Mouse (Mus musculus) heart, embryonic 13.5 days (tissue): ENCODE results near the gene Klhl24. TPM values are rescaled to one million over a fixed set of nuclear protein-coding genes. Genes with fewer than 3 reads are reported as not detected.
A peak's percentile ranks its signal among the peaks of the same experiment; 100 is the strongest.

Source experiments
- ATAC-seq: fragments of 200-750 bp; cut with Nextera tagmentation; 2 replicates; pipeline ENCODE4 v1.8.0; 2017; ENCODE audit warnings: moderate TSS enrichment; ENCODE audit not compliant: insufficient number of reproducible peaks, low FRiP score, low TSS enrichment; ENCODE audit errors: extremely low read depth
- H3K27ac ChIP-seq: fragments of 300-500 bp; sonication (generic); replicated peaks from 2 replicates; pipeline ENCODE4 v1.5.1; 2015; ENCODE audit warnings: moderate library complexity, mild to moderate bottlenecking, inconsistent platforms
- H3K27me3 ChIP-seq: fragments of 300-500 bp; sonication (generic); replicated peaks from 2 replicates; pipeline ENCODE4 v1.6.1; 2015; ENCODE audit warnings: mild to moderate bottlenecking, inconsistent platforms
- H3K36me3 ChIP-seq: fragments of 300-500 bp; sonication (generic); 2 replicates; pipeline ENCODE4 v1.6.1; 2015; ENCODE audit warnings: mild to moderate bottlenecking, inconsistent platforms
- H3K4me1 ChIP-seq: fragments of 300-500 bp; sonication (generic); 2 replicates; pipeline ENCODE4 v1.6.1; 2015; ENCODE audit warnings: inconsistent platforms
- H3K4me2 ChIP-seq: fragments of 300-500 bp; sonication (generic); 2 replicates; pipeline ENCODE4 v1.6.1; 2015; ENCODE audit warnings: inconsistent platforms, mild to moderate bottlenecking, moderate library complexity
- H3K4me3 ChIP-seq: fragments of 300-500 bp; sonication (generic); 2 replicates; pipeline ENCODE4 v1.5.1; 2015; ENCODE audit warnings: moderate library complexity, mild to moderate bottlenecking, inconsistent platforms
- H3K9ac ChIP-seq: fragments of 300-500 bp; sonication (generic); 2 replicates; pipeline ENCODE4 v1.6.1; 2015; ENCODE audit warnings: inconsistent platforms, mild to moderate bottlenecking, moderate library complexity
- H3K9me3 ChIP-seq: fragments of 300-500 bp; sonication (generic); 2 replicates; pipeline ENCODE4 v1.6.1; 2016; ENCODE audit warnings: inconsistent platforms
- WGBS: fragments of 180-500 bp; shearing (Covaris S2); methylation state at CpG from one replicate; pipeline ENCODE4 v1.1.7; 2015; ENCODE audit warnings: mixed read lengths; 5-methylcytosine and 5-hydroxymethylcytosine counted together
- polyA plus RNA-seq: library from polyadenylated mRNA; unstranded; fragments of >200 nt; fragmentation: Nextera tagmentation; extraction: Ambion mirVana; gene quantifications from 2 replicates; pipeline ENCODE4 v1.2.1, GENCODE M21; 2015

Gene Klhl24
- 31.7 and 36.7 TPM in 2 replicates for polyA plus RNA-seq

GRCm38 (mm10) chr16:20097069-20097710, at the start of gene Klhl24:
Klhl24 (plus strand) TSS chr16:20097542.
- H3K4me2 ChIP-seq = peak within 1 kb of the TSS; percentile 69
- peaks cover 16% of the 10 kb centered on the region for H3K4me1 ChIP-seq
- H3K4me3 ChIP-seq = peak within 1 kb of the TSS; percentile 98
- H3K9me3 ChIP-seq = no peaks in the 10 kb centered on the region
- peak; percentile 89 for ATAC-seq
- no peaks in the 10 kb centered on the region for H3K27me3 ChIP-seq
- peaks cover 6% of the 10 kb centered on the region for H3K36me3 ChIP-seq
- H3K9ac ChIP-seq = peak within 1 kb of the TSS; percentile 99
- WGBS = 2% methylated on average over 29 of the region's 29 CpGs
- peak within 1 kb of the TSS; percentile 100 for H3K27ac ChIP-seq

- H3K4me2 ChIP-seq = no peak overlapping the region
- H3K27ac ChIP-seq = peak overlapping the region; percentile 12
- no peak overlapping the region for H3K4me3 ChIP-seq
- H3K9ac ChIP-seq = no peak overlapping the region
- no peaks in the 10 kb centered on the region for H3K36me3 ChIP-seq
- H3K9me3 ChIP-seq = no peaks in the 10 kb centered on the region
- no peaks in the 10 kb centered on the region for H3K27me3 ChIP-seq
- peaks cover 16% of the 10 kb centered on the region for H3K4me1 ChIP-seq
- WGBS = 35% methylated on average over 3 of the region's 3 CpGs
- ATAC-seq = no peak
Observed at GRCm38 (mm10) chr16:20052655-20053054, 44.7 kb upstream of the Klhl24 start.

- ATAC-seq = no peak
- Histone ChIP-seq H3K9ac (no peak overlapping the region), H3K36me3 (no peaks in the 10 kb centered on the region), H3K4me3 (no peak overlapping the region), H3K4me2 (no peak overlapping the region), H3K27ac (no peak overlapping the region), H3K27me3 (no peaks in the 10 kb centered on the region), H3K9me3 (no peaks in the 10 kb centered on the region), H3K4me1 (0 out of 2 replicates have a peak, but pooled peaks cover 4% of the 10 kb centered on the region)
- 53% methylated on average over 1 of the region's 1 CpGs for WGBS
Observed at GRCm38 (mm10) chr16:20072770-20073169, 24.6 kb upstream of the Klhl24 start.

- Histone ChIP-seq H3K4me2 (no peak overlapping the region), H3K9me3 (no peaks in the 10 kb centered on the region), H3K36me3 (no peaks in the 10 kb centered on the region), H3K4me1 (0 out of 2 replicates have a peak, but pooled peaks cover 4% of the 10 kb centered on the region), H3K27ac (no peak overlapping the region), H3K4me3 (no peak overlapping the region), H3K9ac (no peak overlapping the region), H3K27me3 (no peaks in the 10 kb centered on the region)
- WGBS = 84% methylated on average over 1 of the region's 1 CpGs
- ATAC-seq = no peak
Observed at GRCm38 (mm10) chr16:20076675-20077074, 20.7 kb upstream of the Klhl24 start.

- H3K36me3 ChIP-seq = no peaks in the 10 kb centered on the region
- no peaks in the 10 kb centered on the region for H3K4me1 ChIP-seq
- H3K9me3 ChIP-seq = no peaks in the 10 kb centered on the region
- no peak overlapping the region for H3K4me2 ChIP-seq
- WGBS = 79% methylated on average over 3 of the region's 3 CpGs
- H3K4me3 ChIP-seq = no peak overlapping the region
- ATAC-seq = no peak
- H3K9ac ChIP-seq = no peak overlapping the region
- H3K27me3 ChIP-seq = no peaks in the 10 kb centered on the region
- no peak overlapping the region for H3K27ac ChIP-seq
Observed at GRCm38 (mm10) chr16:20080271-20080670, 17.1 kb upstream of the Klhl24 start.

GRCm38 (mm10) chr16:20084623-20085022, 12.7 kb upstream of the Klhl24 start:
- Histone ChIP-seq H3K27ac (no peak overlapping the region), H3K9me3 (no peaks in the 10 kb centered on the region), H3K9ac (no peak overlapping the region), H3K4me1 (no peaks in the 10 kb centered on the region), H3K4me3 (no peak overlapping the region), H3K27me3 (no peaks in the 10 kb centered on the region), H3K4me2 (no peak overlapping the region), H3K36me3 (no peaks in the 10 kb centered on the region)
- 76% methylated on average over 1 of the region's 1 CpGs for WGBS
- no peak for ATAC-seq

GRCm38 (mm10) chr16:20085250-20085905, 12.0 kb upstream of the Klhl24 start:
- Histone ChIP-seq H3K4me3 (no peak overlapping the region), H3K27me3 (no peaks in the 10 kb centered on the region), H3K9me3 (no peaks in the 10 kb centered on the region), H3K27ac (no peak overlapping the region), H3K36me3 (no peaks in the 10 kb centered on the region), H3K4me2 (no peak overlapping the region), H3K4me1 (no peaks in the 10 kb centered on the region), H3K9ac (no peak overlapping the region)
- no peak for ATAC-seq
- WGBS = 83% methylated on average over 5 of the region's 5 CpGs

- H3K9ac ChIP-seq = no peak overlapping the region
- no peak overlapping the region for H3K4me2 ChIP-seq
- H3K27me3 ChIP-seq = no peaks in the 10 kb centered on the region
- H3K27ac ChIP-seq = no peak overlapping the region
- peaks cover 10% of the 10 kb centered on the region for H3K4me1 ChIP-seq
- no peak overlapping the region for H3K4me3 ChIP-seq
- no peaks in the 10 kb centered on the region for H3K36me3 ChIP-seq
- no peaks in the 10 kb centered on the region for H3K9me3 ChIP-seq
- ATAC-seq = no peak
- 79% methylated on average over 5 of the region's 5 CpGs for WGBS
Observed at GRCm38 (mm10) chr16:20086976-20087375, 10.4 kb upstream of the Klhl24 start.

GRCm38 (mm10) chr16:20089636-20090035, 7.7 kb upstream of the Klhl24 start:
- peaks cover 10% of the 10 kb centered on the region for H3K4me1 ChIP-seq
- 91% methylated on average over 3 of the region's 3 CpGs for WGBS
- no peak overlapping the region for H3K27ac ChIP-seq
- H3K4me2 ChIP-seq = no peak overlapping the region
- no peaks in the 10 kb centered on the region for H3K27me3 ChIP-seq
- H3K9ac ChIP-seq = no peak overlapping the region
- no peak for ATAC-seq
- no peaks in the 10 kb centered on the region for H3K36me3 ChIP-seq
- no peaks in the 10 kb centered on the region for H3K9me3 ChIP-seq
- H3K4me3 ChIP-seq = no peak overlapping the region

GRCm38 (mm10) chr16:20090921-20091575, 6.3 kb upstream of the Klhl24 start:
- 12% methylated on average over 5 of the region's 5 CpGs for WGBS
- peak overlapping the region; percentile 91 for H3K27ac ChIP-seq
- H3K4me3 ChIP-seq = no peak overlapping the region
- no peaks in the 10 kb centered on the region for H3K36me3 ChIP-seq
- peaks cover 10% of the 10 kb centered on the region for H3K4me1 ChIP-seq
- peak overlapping the region; percentile 61; the same call in 1 of the 2 replicates for H3K9ac ChIP-seq
- no peaks in the 10 kb centered on the region for H3K27me3 ChIP-seq
- peak overlapping the region; percentile 30 for H3K4me2 ChIP-seq
- ATAC-seq = no peak
- H3K9me3 ChIP-seq = no peaks in the 10 kb centered on the region

GRCm38 (mm10) chr16:20095966-20096365, 1.4 kb upstream of the Klhl24 start:
- peaks cover 23% of the 10 kb centered on the region for H3K4me1 ChIP-seq
- H3K4me2 ChIP-seq = no peak overlapping the region
- no peak overlapping the region for H3K9ac ChIP-seq
- H3K36me3 ChIP-seq = peaks cover 4% of the 10 kb centered on the region; the same call in 1 of the 2 replicates
- WGBS = 75% methylated on average over 2 of the region's 2 CpGs
- no peaks in the 10 kb centered on the region for H3K27me3 ChIP-seq
- ATAC-seq = no peak
- H3K27ac ChIP-seq = no peak overlapping the region
- H3K9me3 ChIP-seq = no peaks in the 10 kb centered on the region
- no peak overlapping the region for H3K4me3 ChIP-seq
